Mouse (Mus musculus) lung, postnatal 0 days (tissue): ENCODE results near the gene Filip1l. TPM values are rescaled to one million over a fixed set of nuclear protein-coding genes. Genes with fewer than 3 reads are reported as not detected.
A peak's percentile ranks its signal among the peaks of the same experiment; 100 is the strongest.

Experiments
- ATAC-seq: fragments of 200-750 bp; cut with Nextera tagmentation; 2 replicates; pipeline ENCODE4 v1.8.0; 2017; ENCODE audit warnings: moderate library complexity
- DNase-seq: peaks from one replicate; pipeline ENCODE4 v3.0.0-alpha.2; 2016; ENCODE audit warnings: low spot score
- H3K27ac ChIP-seq: fragments of 300-500 bp; sonication (generic); 2 replicates; pipeline ENCODE4 v1.5.1; 2014; ENCODE audit warnings: antibody characterized with exemption, mild to moderate bottlenecking, low read length, mixed read lengths
- H3K27me3 ChIP-seq: fragments of 300-500 bp; sonication (generic); replicated peaks from 2 replicates; pipeline ENCODE4 v1.6.1; 2014; ENCODE audit warnings: low read length, mixed read lengths; ENCODE audit not compliant: insufficient read depth
- H3K36me3 ChIP-seq: fragments of 300-500 bp; sonication (generic); 2 replicates; pipeline ENCODE4 v1.6.1; 2014; ENCODE audit warnings: low read length, mixed read lengths; ENCODE audit not compliant: insufficient read depth
- H3K4me1 ChIP-seq: fragments of 300-500 bp; sonication (generic); 2 replicates; pipeline ENCODE4 v1.6.1; 2014; ENCODE audit warnings: antibody characterized with exemption, low read depth, low read length, mixed read lengths; ENCODE audit not compliant: insufficient read depth
- H3K4me2 ChIP-seq: fragments of 300-500 bp; sonication (generic); replicated peaks from 2 replicates; pipeline ENCODE4 v1.6.1; 2014; ENCODE audit warnings: low read depth, mild to moderate bottlenecking, low read length, moderate library complexity, mixed read lengths
- H3K4me3 ChIP-seq: fragments of 300-500 bp; sonication (generic); 2 replicates; pipeline ENCODE4 v1.5.1; 2014; ENCODE audit warnings: low read depth, low read length
- H3K9ac ChIP-seq: fragments of 300-500 bp; sonication (generic); replicated peaks from 2 replicates; pipeline ENCODE4 v1.6.1; 2014; ENCODE audit warnings: low read depth, mild to moderate bottlenecking
- H3K9me3 ChIP-seq: fragments of 300-500 bp; sonication (generic); 2 replicates; pipeline ENCODE4 v1.6.1; 2016; ENCODE audit warnings: low read length, mixed read lengths
- CTCF ChIP-seq: IDR thresholded peaks from 2 replicates; pipeline ENCODE4 v1.5.1; 2016; ENCODE audit warnings: antibody characterized with exemption, mild to moderate bottlenecking
- EP300 ChIP-seq: IDR thresholded peaks from 2 replicates; pipeline ENCODE4 v1.6.1; 2016; ENCODE audit warnings: antibody characterized with exemption, mild to moderate bottlenecking, control low read depth
- WGBS: fragments of 180-500 bp; shearing (Covaris S2); extraction: QIAGEN DNeasy Blood & Tissue Kit; methylation state at CpG from one replicate; pipeline ENCODE4 v1.1.7; 2014; 5-methylcytosine and 5-hydroxymethylcytosine counted together
- polyA plus RNA-seq: library from polyadenylated mRNA; unstranded; fragments of >200 nt; fragmentation: Nextera tagmentation; extraction: Ambion mirVana; gene quantifications from 2 replicates; pipeline ENCODE4 v1.2.1, GENCODE M21; 2015

Filip1l gene
- polyA plus RNA-seq, 1 experiment from 2014 or later = 41.6 TPM

GRCm38 (mm10) chr16:57482911-57483310 lies 130.0 kb downstream of the Filip1l start:
- 15% methylated on average over 4 of the region's 4 CpGs for WGBS
- Histone ChIP-seq H3K27ac (no peak overlapping the region), H3K36me3 (no peaks in the 10 kb centered on the region), H3K4me1 (no peaks in the 10 kb centered on the region), H3K9ac (no peak overlapping the region), H3K4me3 (no peak overlapping the region), H3K9me3 (no peaks in the 10 kb centered on the region), H3K27me3 (no peaks in the 10 kb centered on the region), H3K4me2 (no peak overlapping the region)
- peak; percentile 58 for ATAC-seq
- TF ChIP-seq EP300 (no peak; the same call in none of the 2 replicates), CTCF (no peak)
- peak; percentile 62 for DNase-seq

- Histone ChIP-seq H3K9ac (no peak overlapping the region), H3K4me1 (no peaks in the 10 kb centered on the region), H3K4me2 (no peak overlapping the region), H3K36me3 (no peaks in the 10 kb centered on the region), H3K27ac (no peak overlapping the region), H3K9me3 (no peaks in the 10 kb centered on the region), H3K27me3 (no peaks in the 10 kb centered on the region), H3K4me3 (no peak overlapping the region)
- 59% methylated on average over 2 of the region's 2 CpGs for WGBS
- no peak for ATAC-seq
- DNase-seq = no peak
- TF ChIP-seq EP300 = no peak
- no peak for TF ChIP-seq CTCF
Observed at GRCm38 (mm10) chr16:57483503-57483902, 130.6 kb downstream of the Filip1l start.

GRCm38 (mm10) chr16:57484043-57484795 lies 131.3 kb downstream of the Filip1l start:
- Histone ChIP-seq H3K4me1 (no peaks in the 10 kb centered on the region), H3K27ac (no peak overlapping the region), H3K36me3 (no peaks in the 10 kb centered on the region), H3K4me3 (no peak overlapping the region), H3K9ac (no peak overlapping the region), H3K9me3 (no peaks in the 10 kb centered on the region), H3K4me2 (no peak overlapping the region), H3K27me3 (no peaks in the 10 kb centered on the region)
- DNase-seq = peak; percentile 53
- TF ChIP-seq EP300 = peak; percentile 40; the same call in 1 of the 2 replicates
- TF ChIP-seq CTCF = no peak
- WGBS = 42% methylated on average over 12 of the region's 12 CpGs
- ATAC-seq = peak; percentile 70

- H3K27ac ChIP-seq = no peak overlapping the region
- H3K4me3 ChIP-seq = no peak overlapping the region
- H3K36me3 ChIP-seq = no peaks in the 10 kb centered on the region
- H3K4me1 ChIP-seq = no peaks in the 10 kb centered on the region
- H3K4me2 ChIP-seq = no peak overlapping the region
- ATAC-seq (peak; percentile 53), DNase-seq (peak; percentile 61)
- H3K9me3 ChIP-seq = no peaks in the 10 kb centered on the region
- H3K27me3 ChIP-seq = no peaks in the 10 kb centered on the region
- WGBS = 67% methylated on average over 9 of the region's 9 CpGs
- H3K9ac ChIP-seq = no peak overlapping the region
- TF ChIP-seq EP300 (peak; percentile 81), CTCF (no peak)
Observed at GRCm38 (mm10) chr16:57485265-57485664, 132.4 kb downstream of the Filip1l start.

GRCm38 (mm10) chr16:57486266-57486665 lies 133.4 kb downstream of the Filip1l start:
- Histone ChIP-seq H3K9me3 (no peaks in the 10 kb centered on the region), H3K9ac (no peak overlapping the region), H3K4me2 (no peak overlapping the region), H3K27ac (no peak overlapping the region), H3K4me3 (no peak overlapping the region), H3K36me3 (no peaks in the 10 kb centered on the region), H3K4me1 (no peaks in the 10 kb centered on the region), H3K27me3 (no peaks in the 10 kb centered on the region)
- no peak for ATAC-seq
- TF ChIP-seq CTCF (no peak), EP300 (no peak)
- DNase-seq = no peak
- WGBS = 80% methylated on average over 5 of the region's 5 CpGs

- H3K4me2 ChIP-seq = no peak overlapping the region
- ATAC-seq (no peak), DNase-seq (no peak)
- H3K4me3 ChIP-seq = no peak overlapping the region
- no peak overlapping the region for H3K27ac ChIP-seq
- H3K9me3 ChIP-seq = no peaks in the 10 kb centered on the region
- H3K27me3 ChIP-seq = no peaks in the 10 kb centered on the region
- H3K4me1 ChIP-seq = no peaks in the 10 kb centered on the region
- no peaks in the 10 kb centered on the region for H3K36me3 ChIP-seq
- H3K9ac ChIP-seq = no peak overlapping the region
- TF ChIP-seq EP300 (no peak), CTCF (no peak)
Observed at GRCm38 (mm10) chr16:57488661-57489060, 135.8 kb downstream of the Filip1l start.
